Mouse (Mus musculus) thymus, adult 2 months (tissue): ENCODE results near the gene Adam10. TPM values are rescaled to one million over a fixed set of nuclear protein-coding genes. Genes with fewer than 3 reads are reported as not detected.

Source experiments
- DNase-seq: peaks from one replicate; pipeline ENCODE4 v3.0.0; 2021
- H3K27ac ChIP-seq: fragments of 200-500 bp; 2 replicates; pipeline ENCODE4 v1.5.1; 2012; ENCODE audit warnings: low read length, control low read depth; ENCODE audit not compliant: control insufficient read depth, insufficient read depth
- H3K27me3 ChIP-seq: fragments of 200-500 bp; 2 replicates; pipeline ENCODE4 v1.6.1; 2012; ENCODE audit warnings: mild to moderate bottlenecking, low read length, moderate library complexity, mixed read lengths; ENCODE audit not compliant: control insufficient read depth, insufficient read depth
- H3K36me3 ChIP-seq: fragments of 200-500 bp; 2 replicates; pipeline ENCODE4 v1.6.1; 2012; ENCODE audit warnings: mild to moderate bottlenecking, low read length, moderate library complexity; ENCODE audit not compliant: control insufficient read depth, insufficient read depth
- H3K4me1 ChIP-seq: fragments of 200-500 bp; replicated peaks from 2 replicates; pipeline ENCODE4 v1.6.1; 2012; ENCODE audit warnings: low read length; ENCODE audit not compliant: control insufficient read depth, insufficient read depth
- H3K4me3 ChIP-seq: fragments of 200-500 bp; 2 replicates; pipeline ENCODE4 v1.5.1; 2012; ENCODE audit warnings: mild to moderate bottlenecking, low read length, control low read depth, moderate library complexity; ENCODE audit not compliant: control insufficient read depth, insufficient read depth
- CTCF ChIP-seq: fragments of 200-500 bp; IDR thresholded peaks from 2 replicates; pipeline ENCODE4 v1.5.1; 2012; ENCODE audit warnings: mild to moderate bottlenecking, control low read depth, low read length, moderate library complexity, borderline replicate concordance; ENCODE audit not compliant: control insufficient read depth, poor library complexity, insufficient read depth; ENCODE audit errors: extremely low read depth
- POLR2A ChIP-seq: fragments of 200-500 bp; IDR thresholded peaks from 2 replicates; pipeline ENCODE4 v1.6.1; 2012; ENCODE audit warnings: mild to moderate bottlenecking, low read length, control low read depth, moderate library complexity; ENCODE audit not compliant: control insufficient read depth, poor library complexity, insufficient read depth; ENCODE audit errors: extremely low read depth
- WGBS: fragments of 180-500 bp; shearing (Covaris S2); methylation state at CpG from one replicate; pipeline ENCODE4 v1.1.7; 2018; 5-methylcytosine and 5-hydroxymethylcytosine counted together
- polyA plus RNA-seq: library from polyadenylated mRNA; depleted of rRNA; stranded (reverse); fragments of >200 nt; gene quantifications from 2 replicates; pipeline ENCODE4 v1.2.3, GENCODE M21; 2012

Adam10 gene
- polyA plus RNA-seq, 1 experiment = 21.7 TPM

GRCm38 (mm10) chr9:70688301-70688968 lies 9.6 kb downstream of the Adam10 start:
- Histone ChIP-seq H3K27me3 (no peaks in the 10 kb centered on the region), H3K4me1 (no peaks in the 10 kb centered on the region)
- no peak for DNase-seq

DNA sequence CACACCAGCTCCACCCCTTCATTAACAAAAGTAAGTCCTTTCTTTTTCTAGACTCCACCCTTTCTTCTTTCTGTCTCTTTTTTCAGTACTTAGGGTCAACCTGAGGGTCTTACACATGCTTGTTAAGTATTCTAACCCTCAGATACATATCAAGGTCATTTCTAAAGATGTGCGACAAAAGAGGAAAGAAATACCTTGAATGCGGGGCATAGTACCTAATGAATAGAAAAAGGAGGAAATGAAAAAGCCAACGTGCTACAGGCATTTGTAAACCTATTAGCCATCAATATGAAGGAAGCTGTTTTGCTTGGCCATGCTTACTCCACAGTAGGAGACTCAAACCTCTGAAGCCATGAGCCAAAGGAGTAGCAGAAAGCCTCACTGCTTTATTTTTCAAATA lies 11.1 kb downstream of the Adam10 start:
- WGBS = 75% methylated on average over 3 of the region's 3 CpGs
- Histone ChIP-seq H3K27ac (no peak overlapping the region), H3K4me3 (no peak overlapping the region), H3K27me3 (no peaks in the 10 kb centered on the region), H3K36me3 (no peaks in the 10 kb centered on the region), H3K4me1 (no peaks in the 10 kb centered on the region)
- no peak for TF ChIP-seq POLR2A
- TF ChIP-seq CTCF = no peak
- no peak for DNase-seq

More at GRCm38 (mm10) chr9:70688301-70688968, 9.6 kb downstream of the Adam10 start:
- Histone ChIP-seq H3K36me3 (no peaks in the 10 kb centered on the region), H3K27ac (no peak overlapping the region), H3K4me3 (no peak overlapping the region)
- 95% methylated on average over 2 of the region's 2 CpGs for WGBS
- TF ChIP-seq CTCF = no peak
- no peak for TF ChIP-seq POLR2A

GRCm38 (mm10) chr9:70690579-70690978 lies 11.8 kb downstream of the Adam10 start:
- TF ChIP-seq POLR2A = no peak
- TF ChIP-seq CTCF = no peak
- Histone ChIP-seq H3K4me3 (no peak overlapping the region), H3K27ac (no peak overlapping the region), H3K27me3 (no peaks in the 10 kb centered on the region), H3K36me3 (no peaks in the 10 kb centered on the region), H3K4me1 (no peaks in the 10 kb centered on the region)
- DNase-seq = no peak

- H3K27ac ChIP-seq = no peak overlapping the region
- WGBS = 63% methylated on average over 2 of the region's 2 CpGs
- H3K36me3 ChIP-seq = no peaks in the 10 kb centered on the region
- no peak overlapping the region for H3K4me3 ChIP-seq
- H3K27me3 ChIP-seq = no peaks in the 10 kb centered on the region
- no peaks in the 10 kb centered on the region for H3K4me1 ChIP-seq
- no peak for DNase-seq
- TF ChIP-seq CTCF (no peak), POLR2A (no peak)
These were observed 13.2 kb downstream of the Adam10 start for GRCm38 (mm10) chr9:70691772-70692693.

- no peaks in the 10 kb centered on the region for H3K36me3 ChIP-seq
- H3K27me3 ChIP-seq = no peaks in the 10 kb centered on the region
- no peak overlapping the region for H3K4me3 ChIP-seq
- peak; percentile 13 for DNase-seq
- H3K4me1 ChIP-seq = no peaks in the 10 kb centered on the region
- WGBS = 52% methylated on average over 2 of the region's 2 CpGs
- H3K27ac ChIP-seq = no peak overlapping the region
- TF ChIP-seq POLR2A (no peak), CTCF (no peak)
These were observed 16.9 kb downstream of the Adam10 start for GRCm38 (mm10) chr9:70695723-70696122.

- Histone ChIP-seq H3K4me3 (no peak overlapping the region), H3K27me3 (no peaks in the 10 kb centered on the region), H3K4me1 (no peaks in the 10 kb centered on the region), H3K27ac (no peak overlapping the region), H3K36me3 (no peaks in the 10 kb centered on the region)
- TF ChIP-seq CTCF = no peak
- no peak for TF ChIP-seq POLR2A
- WGBS = 91% methylated on average over 1 of the region's 1 CpGs
- DNase-seq = no peak
These were observed 19.3 kb downstream of the Adam10 start for GRCm38 (mm10) chr9:70698090-70698489.
